Mouse (Mus musculus): Measurements from ENCODE around the gene Stx16.

GRCm38 (mm10) chr2:174059591-174060385 lies 16.3 kb upstream of the Stx16 start:
- TF ChIP-seq EP300 (IDR thresholded peaks at IDR 0.05; ENCODE audit: low read depth) (no peak), CTCF (IDR thresholded peaks at IDR 0.05; ENCODE audit: low read depth) (no peak)

All from heart, postnatal 0 days (tissue).